Mouse (Mus musculus) common myeloid progenitor, adult 5-6 weeks (primary cell): ENCODE data around the gene Tmem50a. TPM values are rescaled to one million over a fixed set of nuclear protein-coding genes. Genes with fewer than 3 reads are reported as not detected.

Experiments
- ATAC-seq: replicated peaks from 2 replicates; pipeline ENCODE4 v1.8.0; 2016; ENCODE audit warnings: low read depth, mild to moderate bottlenecking, moderate TSS enrichment, inconsistent platforms; ENCODE audit not compliant: poor library complexity, severe bottlenecking
- total RNA-seq: library from RNA; stranded (forward); fragments of 200-1000, 187-1606 nt; gene quantifications from 2 replicates; pipeline ENCODE4 v1.2.3, GENCODE M21; 2017

The Tmem50a gene
- total RNA-seq, 1 experiment from 2014 or later, result 202 TPM

DNA sequence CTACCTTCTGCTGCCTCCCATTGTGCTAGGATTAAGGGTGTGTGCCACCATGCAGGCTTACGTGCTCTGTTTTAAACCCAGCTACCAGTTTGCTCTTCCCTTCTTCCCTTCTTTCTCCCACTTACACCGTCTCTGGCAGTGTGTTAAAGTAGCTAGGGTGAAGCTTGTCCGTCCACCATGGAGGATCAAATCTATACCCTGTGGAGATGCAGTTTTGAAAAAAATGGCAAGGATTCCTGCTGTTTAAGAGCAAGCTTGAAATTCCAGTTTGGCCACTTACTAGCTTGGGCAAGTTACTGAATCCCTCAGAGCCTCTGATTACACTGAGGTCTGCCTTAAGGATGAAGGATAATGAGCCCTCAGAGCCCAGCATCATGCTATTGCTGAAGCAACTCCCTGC lies 59.5 kb downstream of the Tmem50a start:
- no peak for ATAC-seq

DNA sequence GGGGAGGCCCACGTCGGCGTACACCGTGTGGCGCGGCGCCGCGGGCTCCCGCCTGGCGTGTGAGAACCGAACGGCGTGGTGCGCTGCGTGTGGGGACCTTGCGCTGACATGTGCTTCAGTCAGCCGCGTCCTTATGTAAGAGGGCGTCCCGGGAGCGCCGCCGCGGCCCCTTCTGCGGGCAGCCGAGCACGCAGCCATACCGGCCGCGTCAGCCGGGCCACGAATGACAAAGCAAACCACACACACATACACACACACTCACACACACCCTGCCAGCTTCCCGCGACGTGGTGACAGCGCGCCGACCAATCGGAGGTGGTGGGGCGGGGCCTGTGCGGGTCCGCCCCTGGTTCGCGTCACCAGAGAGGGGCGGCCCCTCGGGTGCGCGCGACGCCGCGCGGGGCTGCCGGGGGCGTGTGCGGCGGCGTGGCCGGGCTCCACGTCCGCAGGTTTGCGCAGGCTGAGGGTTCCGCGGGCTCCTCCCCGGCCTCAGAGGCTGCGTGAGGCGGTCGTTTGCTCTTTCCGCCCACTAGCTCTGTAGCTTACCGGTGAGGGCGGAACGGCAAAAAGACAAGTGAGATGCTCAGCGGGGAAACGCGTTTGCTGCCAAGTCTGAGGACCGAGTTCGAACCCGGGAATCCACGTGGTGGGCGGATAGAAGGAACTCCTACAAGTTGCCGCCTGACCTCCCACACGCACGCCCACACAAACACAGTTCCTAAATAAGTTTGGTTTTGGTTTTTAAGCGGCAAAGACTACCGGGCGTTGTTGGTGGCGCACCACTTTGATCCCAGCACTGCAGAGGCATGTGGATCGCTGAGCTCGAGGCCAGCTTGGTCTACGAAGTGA lies 61.0 kb downstream of the Tmem50a start:
- peak; percentile 79 for ATAC-seq

DNA sequence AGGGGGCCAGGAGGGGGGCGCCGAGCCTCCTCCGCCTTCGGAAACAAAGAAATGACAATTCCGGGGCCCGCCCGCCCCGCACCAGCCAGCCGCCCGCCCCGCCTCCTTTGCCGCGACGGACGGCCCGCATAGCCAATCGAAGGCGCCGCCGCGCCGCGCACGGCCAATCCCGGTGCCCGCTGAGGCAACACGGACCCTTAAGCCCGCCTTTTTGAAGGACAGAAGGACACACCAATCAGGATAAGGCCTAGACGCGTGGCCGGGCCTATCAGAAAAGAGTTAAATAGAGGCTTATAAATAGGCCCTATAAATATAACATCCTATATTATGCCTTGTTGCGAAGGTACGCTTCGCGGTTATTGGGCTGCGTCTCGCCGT lies 61.6 kb downstream of the Tmem50a start, which contains the start of gene Maco1:
Gene Maco1, minus strand, starts transcription at position 87 of the 378 bp plus-strand sequence.
- ATAC-seq, result peak; percentile 88

DNA sequence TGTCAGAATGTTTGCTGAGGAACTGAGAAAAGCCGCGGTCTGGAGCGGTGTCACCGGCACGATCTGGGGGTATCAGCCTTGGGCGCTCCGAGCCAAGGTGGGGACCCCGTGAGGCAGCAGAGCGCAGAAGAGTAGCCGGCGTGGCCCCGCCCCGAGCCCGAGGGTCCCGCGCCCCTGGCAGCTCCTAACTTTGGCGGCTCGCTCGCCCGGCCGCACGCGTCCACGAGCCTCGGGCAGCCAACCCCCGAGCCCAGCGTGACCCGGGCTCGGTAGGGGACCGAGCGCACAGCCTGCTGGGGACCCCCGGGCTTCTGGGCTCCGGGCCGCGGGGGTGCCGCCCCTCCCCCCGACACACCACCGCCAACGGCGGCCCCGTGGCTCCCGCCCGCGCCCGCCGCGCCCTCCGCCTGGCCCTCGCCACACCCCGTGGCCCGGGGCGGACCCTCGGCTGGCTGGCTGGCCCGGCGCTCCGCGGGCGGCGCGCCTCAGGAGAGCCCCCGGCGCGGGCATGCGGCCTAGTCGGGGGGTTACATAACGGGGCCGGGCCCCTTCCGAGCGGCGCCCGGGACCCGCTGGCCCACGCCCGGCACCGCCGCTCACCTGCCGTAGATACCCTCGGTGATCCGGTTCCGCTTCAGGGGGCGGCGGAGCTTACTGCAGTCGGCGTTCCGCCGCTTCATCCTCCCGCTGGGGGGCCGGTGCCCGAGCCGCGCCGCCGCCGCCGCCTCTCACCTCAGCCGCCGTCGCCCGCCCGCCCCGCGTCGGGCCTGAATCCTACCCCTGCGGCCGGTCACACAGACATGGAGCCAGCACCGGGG lies 62.2 kb downstream of the Tmem50a start:
- no peak; the same call in 1 of the 2 replicates for ATAC-seq

DNA sequence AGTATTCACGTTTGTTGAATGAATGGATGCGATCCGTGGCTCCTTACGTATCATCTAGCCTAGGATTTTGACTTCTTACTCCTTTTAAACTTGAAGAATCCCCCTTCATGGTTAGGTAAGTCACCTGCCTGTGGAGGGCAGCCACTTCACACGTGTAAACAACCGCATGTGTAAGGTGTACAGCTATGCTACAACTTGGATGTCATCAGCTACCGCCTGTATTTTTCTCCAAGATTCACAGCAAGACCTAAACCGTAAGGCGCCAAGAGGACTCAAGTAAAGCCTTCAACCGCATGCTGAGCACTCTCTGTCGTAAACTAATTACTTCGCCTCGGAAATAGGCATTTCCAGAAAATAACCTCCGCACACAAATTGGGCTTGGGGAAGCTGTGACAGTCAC lies 62.9 kb downstream of the Tmem50a start:
- ATAC-seq, result no peak

DNA sequence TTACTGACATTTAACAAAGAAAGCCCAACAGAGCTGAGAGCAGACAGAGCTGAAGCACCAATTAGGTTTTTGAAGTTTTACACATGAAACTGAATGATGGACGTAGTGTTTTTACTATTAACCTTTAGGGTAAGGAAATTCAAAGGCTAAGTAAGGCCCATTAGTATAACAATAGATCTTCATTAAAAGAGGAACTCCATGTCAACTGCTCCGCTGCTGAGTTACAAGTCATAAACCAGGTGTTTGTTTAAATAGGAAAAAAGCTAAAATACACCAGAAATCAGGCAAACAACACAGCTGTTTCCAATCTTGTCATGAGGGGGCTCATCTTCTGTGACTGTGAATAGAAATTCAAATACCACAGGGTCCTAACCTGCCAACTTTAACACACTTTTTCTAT lies 63.6 kb downstream of the Tmem50a start:
- no peak for ATAC-seq

DNA sequence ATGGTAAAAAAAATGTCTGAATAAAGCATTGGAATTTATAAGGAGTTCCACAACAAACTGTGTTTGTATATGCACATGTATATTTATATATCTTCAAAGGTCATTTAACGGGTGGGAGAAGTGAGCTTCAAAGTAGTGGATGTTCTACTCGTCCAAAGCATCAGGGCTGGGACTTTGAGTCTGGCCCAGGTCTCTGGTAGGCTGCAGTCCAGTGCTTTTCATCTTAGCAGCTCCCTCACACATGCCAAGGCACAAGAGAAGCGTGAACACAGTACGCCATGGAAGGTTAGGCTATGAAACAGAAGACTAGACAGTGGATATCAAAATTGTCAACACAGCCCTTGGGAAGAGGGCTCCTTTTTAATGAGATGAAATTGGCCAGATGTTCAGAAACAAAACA lies 64.3 kb downstream of the Tmem50a start:
- no peak for ATAC-seq

Other genes with a start within 250 kb of the Tmem50a start
- gene Man1c1, start 210.7 kb downstream of the Tmem50a start, total RNA-seq, result 1.2 and 1.6 TPM in 2 replicates
- 8.7 and 9.6 TPM in 2 replicates for gene Ldlrap1, start 147.0 kb downstream of the Tmem50a start, total RNA-seq
- 55.1 and 63.9 TPM in 2 replicates for gene Maco1, start 61.7 kb downstream of the Tmem50a start, total RNA-seq
- gene Rhd, start 50.5 kb downstream of the Tmem50a start, total RNA-seq, result 52.9 and 59.6 TPM in 2 replicates
- 172 and 177 TPM in 2 replicates for gene Rsrp1, start 8.6 kb upstream of the Tmem50a start, total RNA-seq
- gene Syf2, start 15.9 kb upstream of the Tmem50a start, total RNA-seq, result 230 and 275 TPM in 2 replicates
- 8.9 and 20.1 TPM in 2 replicates for gene Runx3, start 205.6 kb upstream of the Tmem50a start, total RNA-seq